Mouse (Mus musculus): ENCODE measurements around the gene Ica1.

The Ica1 gene

GRCm38 (mm10) chr6:8778296-8778649 lies at the start of gene Ica1:
TSS of gene Ica1 (minus strand) at chr6:8778488.
- CTCF ChIA-PET: interaction anchor here in 2 of 4 experiments (0.6 kb wide), 2 partner anchors 282 to 503 kb away, joined by 3 to 6 read pairs; no protein-coding TSS in a partner anchor
- POLR2A ChIA-PET: interaction anchor here in 3 of 4 experiments (0.6 to 1.4 kb wide), 5 partner anchors 11 to 270 kb away, joined by 3 to 4 read pairs (median 3); no protein-coding TSS in a partner anchor

- ChIA-PET POLR2A (interaction anchor here in 1 of 4 experiments (0.6 kb wide), 1 partner anchor 135 kb away, joined by 3 read pairs; no protein-coding TSS in a partner anchor), CTCF (no interaction called here)
Measured at GRCm38 (mm10) chr6:8819866-8820265, 41.6 kb upstream of the Ica1 start.

DNA sequence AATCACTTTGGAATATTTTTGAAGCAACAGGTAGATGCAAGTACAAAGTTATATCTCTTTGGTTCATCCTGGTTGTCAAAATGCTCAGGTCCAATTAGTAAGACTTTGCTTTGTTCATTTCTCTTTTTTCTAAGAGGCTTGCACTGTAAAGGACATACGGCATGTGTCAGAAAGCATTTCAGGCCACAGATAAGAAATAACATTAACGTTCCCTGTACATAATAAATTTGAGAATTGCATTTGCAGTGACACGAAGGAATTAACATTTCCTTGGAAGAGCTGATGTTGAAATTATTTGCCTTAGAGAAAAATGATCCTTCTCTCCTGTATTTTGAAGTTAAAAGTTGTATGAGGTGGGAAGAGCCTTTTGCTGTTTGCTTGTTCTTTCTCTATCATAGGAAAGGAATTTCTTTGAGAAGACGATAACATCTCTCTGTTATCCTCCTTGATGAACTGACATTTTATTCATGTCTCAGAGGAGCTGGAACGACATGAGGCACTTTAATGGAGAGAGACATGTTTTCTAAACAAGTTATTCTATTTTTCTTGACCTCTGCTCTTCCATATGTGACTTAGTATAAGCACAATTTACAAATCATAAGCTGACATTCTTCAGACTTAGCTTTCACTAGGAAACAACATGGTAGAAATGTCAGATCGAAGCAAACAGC lies 36.2 kb upstream of the Ica1 start:
- ChIA-PET CTCF (no interaction called here), POLR2A (no interaction called here)

- ChIA-PET POLR2A (no interaction called here), CTCF (no interaction called here)
Measured at GRCm38 (mm10) chr6:8802561-8803150, 24.4 kb upstream of the Ica1 start.

GRCm38 (mm10) chr6:8792385-8792784 lies 14.1 kb upstream of the Ica1 start:
- CTCF ChIA-PET: no interaction called here

DNA sequence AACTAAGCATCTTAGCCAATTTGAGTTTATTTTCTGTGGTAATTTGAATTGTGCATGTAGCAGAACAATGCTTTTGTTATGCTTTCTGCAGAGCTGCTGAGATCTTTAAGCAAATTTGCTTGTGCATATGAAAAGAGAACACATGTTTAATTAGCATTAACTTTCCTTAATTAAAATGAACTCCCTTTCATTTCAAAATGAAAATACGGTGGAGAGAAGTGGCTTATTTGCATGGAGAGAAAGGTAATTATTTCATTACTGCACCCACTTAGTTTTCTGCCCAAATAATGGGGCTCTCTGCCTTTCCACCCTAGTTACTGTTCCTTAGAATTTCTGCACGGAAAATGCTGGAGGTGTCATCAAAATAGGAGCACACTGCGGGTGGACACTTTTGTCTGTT lies 13.5 kb upstream of the Ica1 start:
- ChIA-PET CTCF (interaction anchor here in 1 of 4 experiments (0.6 kb wide), 1 partner anchor 947 kb away, joined by 4 read pairs; the partner anchor contains the start of gene C1galt1), POLR2A (no interaction called here)

More at GRCm38 (mm10) chr6:8792385-8792784, 14.1 kb upstream of the Ica1 start:
- POLR2A ChIA-PET: no interaction called here

DNA sequence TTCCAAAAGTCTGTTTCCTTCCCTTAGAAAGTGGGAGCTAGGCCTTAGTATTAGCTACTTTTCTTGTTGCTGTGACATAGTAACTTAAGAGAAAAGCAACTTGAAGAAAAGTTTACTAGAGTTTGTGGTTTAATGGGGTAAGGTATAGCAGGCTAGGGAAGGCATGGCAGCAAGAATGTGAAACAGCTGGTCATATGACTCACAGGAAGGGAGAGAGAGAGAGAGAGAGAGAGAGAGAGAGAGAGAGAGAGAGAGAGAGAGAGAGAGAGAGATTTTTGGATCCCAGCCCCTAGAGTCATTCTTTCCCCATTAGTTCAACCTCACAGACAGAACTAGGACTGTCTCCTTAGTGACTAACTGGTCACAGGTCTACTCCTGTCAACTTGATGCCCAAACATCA lies 2.3 kb upstream of the Ica1 start:
- CTCF ChIA-PET: no interaction called here
- POLR2A ChIA-PET: interaction anchor here in 1 of 4 experiments (1.0 kb wide), 1 partner anchor 9 kb away, joined by 3 read pairs; no protein-coding TSS in a partner anchor

DNA sequence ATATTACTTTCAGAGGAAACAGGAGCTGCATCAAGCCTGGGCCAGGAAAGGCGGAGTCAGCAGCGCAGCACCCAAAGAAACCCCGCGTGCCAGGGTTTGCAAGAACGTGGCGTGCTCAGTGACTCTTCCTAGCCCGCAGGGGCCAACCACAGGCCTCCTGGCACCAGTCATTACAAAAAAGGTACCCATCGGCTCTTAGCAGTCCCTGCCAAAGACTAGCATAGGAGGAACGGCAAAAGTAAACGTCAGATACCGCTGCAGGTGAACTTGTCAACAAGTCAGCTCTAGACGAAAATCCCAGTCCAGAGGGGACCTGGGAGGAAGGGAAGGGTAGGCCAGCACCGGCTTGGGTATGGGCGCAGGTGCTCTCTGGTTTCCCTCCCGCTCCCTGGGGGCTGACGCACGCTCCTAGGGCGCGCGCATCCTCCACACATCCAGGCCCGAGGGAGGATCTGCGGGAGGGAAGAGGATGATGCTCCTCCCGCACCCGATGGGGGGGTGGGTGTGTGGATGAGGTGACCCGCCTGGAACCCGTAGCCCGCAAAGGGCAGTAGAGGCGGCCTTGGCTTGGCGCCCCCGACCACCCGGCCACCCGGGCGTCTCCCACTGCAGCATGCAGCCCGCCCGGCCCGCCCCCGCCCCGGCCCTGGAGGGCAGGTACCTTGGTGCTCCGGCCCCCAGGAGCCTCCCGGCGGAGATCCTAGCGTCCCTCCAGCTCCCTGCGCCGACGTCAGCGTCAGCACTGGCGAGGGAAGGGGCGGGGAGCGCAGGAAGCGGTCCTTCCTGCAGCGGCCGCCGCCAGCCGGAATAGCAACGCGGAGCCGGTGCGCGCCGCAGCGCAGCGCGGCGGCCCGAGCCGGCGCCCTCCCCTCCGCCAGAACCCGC lies 635 bp downstream of the Ica1 start:
- ChIA-PET POLR2A (interaction anchor here in 3 of 4 experiments (0.6 to 1.4 kb wide), 6 partner anchors 12 to 479 kb away, joined by 3 to 4 read pairs (median 3); no protein-coding TSS in a partner anchor), CTCF (interaction anchor here in 2 of 4 experiments (0.6 kb wide), 3 partner anchors 281 to 502 kb away, joined by 3 to 6 read pairs (median 3); no protein-coding TSS in a partner anchor)

GRCm38 (mm10) chr6:8771539-8771938 lies 6.7 kb downstream of the Ica1 start:
- ChIA-PET POLR2A (no interaction called here), CTCF (no interaction called here)

GRCm38 (mm10) chr6:8770341-8770740 lies 7.9 kb downstream of the Ica1 start:
- ChIA-PET POLR2A (no interaction called here), CTCF (no interaction called here)

DNA sequence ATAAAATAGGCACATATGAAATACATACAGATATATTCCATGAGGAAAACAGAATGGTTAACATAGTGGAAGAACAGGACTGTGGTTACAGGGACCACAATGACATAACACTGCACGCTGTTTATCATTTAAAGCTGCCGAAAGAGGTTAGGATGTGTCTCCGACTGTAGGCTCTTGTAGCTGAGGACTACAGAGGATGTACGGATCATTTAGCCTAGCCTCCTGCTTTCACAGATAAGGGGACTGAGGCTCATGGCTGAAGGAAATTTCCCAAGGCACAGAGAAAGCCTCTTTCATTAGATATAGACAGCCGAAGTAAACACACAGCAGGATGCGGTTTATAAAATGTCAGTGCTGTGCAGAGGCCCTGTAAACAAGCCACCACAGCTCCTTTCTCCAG lies 8.5 kb downstream of the Ica1 start:
- ChIA-PET CTCF (no interaction called here), POLR2A (no interaction called here)

DNA sequence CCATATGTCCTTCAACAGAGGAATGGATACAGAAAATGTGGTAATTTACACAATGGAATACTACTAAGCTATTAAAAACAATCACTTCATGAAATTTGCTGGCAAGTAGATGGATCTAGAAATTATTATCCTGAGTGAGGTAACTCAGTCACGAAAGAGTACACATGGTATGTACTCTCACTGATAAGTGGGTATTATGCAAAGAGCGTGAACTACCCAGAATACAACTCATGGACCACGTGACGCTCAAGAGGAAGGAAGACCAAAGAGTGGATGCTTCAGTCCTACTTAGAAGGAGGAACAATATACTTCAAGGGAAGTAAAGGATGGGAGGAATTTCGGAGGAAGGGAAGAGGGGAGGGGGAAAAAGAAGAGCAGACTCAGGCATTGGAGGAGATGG lies 11.6 kb downstream of the Ica1 start:
- POLR2A ChIA-PET: no interaction called here
- CTCF ChIA-PET: interaction anchor here in 1 of 4 experiments (0.6 kb wide), 1 partner anchor 179 kb away, joined by 3 read pairs; no protein-coding TSS in a partner anchor

DNA sequence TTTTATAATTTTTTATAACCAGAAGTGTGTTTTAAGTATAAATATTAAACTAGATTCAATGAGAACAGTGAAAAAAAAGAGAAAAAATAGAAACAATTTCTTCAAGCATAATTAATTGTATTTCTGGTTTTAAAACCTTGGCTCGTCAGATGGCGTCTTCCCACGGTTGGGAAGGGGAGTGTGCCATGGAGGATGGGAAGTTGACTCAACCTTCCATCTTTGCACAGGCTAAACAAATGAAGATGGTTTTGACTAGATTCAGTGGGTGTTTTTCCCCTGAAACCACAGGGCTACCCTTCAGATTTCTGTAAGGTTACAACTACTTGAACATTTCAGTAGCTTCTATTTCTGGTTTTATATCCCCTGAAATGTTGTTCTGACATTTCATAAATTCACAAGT lies 12.5 kb downstream of the Ica1 start:
- CTCF ChIA-PET: no interaction called here
- POLR2A ChIA-PET: no interaction called here

GRCm38 (mm10) chr6:8765064-8765463 lies 13.2 kb downstream of the Ica1 start:
- ChIA-PET CTCF (no interaction called here), POLR2A (no interaction called here)

- POLR2A ChIA-PET: interaction anchor here in 1 of 4 experiments (0.7 kb wide), 1 partner anchor 49 kb away, joined by 4 read pairs; no protein-coding TSS in a partner anchor
- CTCF ChIA-PET: no interaction called here
Measured at GRCm38 (mm10) chr6:8760708-8761294, 17.5 kb downstream of the Ica1 start.

DNA sequence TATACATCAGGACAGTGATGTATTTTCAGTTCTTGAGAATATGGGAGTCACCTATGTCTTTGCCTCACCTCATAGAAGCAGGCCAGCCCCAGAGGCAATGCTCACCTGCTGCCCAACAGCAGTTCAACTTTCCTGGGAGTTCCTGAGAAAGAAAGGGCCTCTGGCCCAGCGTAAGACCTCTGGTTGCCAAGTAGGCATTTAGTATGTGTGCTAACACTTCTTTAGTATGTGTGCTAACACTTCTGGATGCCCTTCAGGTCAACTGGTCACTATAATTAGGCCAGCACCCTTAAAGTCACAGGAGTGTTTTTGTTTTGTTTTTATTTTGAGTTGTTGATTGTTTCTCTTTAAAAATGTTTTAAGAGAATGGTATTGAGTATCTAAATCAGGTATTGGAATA lies 18.4 kb downstream of the Ica1 start:
- POLR2A ChIA-PET: no interaction called here

DNA sequence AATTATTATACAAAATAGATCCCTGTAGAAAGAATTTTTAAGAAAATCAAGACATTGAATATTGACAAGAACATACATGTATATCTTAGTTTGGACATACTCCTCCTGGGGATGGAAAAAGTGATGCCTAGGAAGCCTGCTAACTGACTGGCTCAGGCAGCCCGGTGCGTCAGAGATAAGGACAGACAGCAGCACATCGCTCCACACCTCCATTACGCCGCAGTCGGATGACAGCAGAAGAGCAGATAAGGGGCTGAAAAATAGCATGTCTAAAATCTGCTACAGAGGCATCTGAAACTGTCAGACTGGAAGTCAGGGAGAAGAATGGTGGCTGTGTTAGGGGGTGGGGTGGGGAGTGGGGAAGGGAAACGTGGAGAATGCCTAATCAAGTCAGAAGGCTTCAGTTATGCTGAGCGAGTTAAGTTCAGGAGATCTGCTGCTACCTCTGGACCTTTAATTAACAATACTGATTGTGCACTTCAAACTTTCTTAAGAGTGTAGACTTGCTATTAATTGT lies 22.5 kb downstream of the Ica1 start:
- CTCF ChIA-PET: no interaction called here
- POLR2A ChIA-PET: no interaction called here

More for the DNA sequence above, 18.4 kb downstream of the Ica1 start:
- CTCF ChIA-PET: interaction anchor here in 1 of 4 experiments (0.7 kb wide), 1 partner anchor 416 kb away, joined by 14 read pairs; no protein-coding TSS in a partner anchor

GRCm38 (mm10) chr6:8754486-8754885 lies 23.8 kb downstream of the Ica1 start:
- POLR2A ChIA-PET: no interaction called here
- CTCF ChIA-PET: no interaction called here

DNA sequence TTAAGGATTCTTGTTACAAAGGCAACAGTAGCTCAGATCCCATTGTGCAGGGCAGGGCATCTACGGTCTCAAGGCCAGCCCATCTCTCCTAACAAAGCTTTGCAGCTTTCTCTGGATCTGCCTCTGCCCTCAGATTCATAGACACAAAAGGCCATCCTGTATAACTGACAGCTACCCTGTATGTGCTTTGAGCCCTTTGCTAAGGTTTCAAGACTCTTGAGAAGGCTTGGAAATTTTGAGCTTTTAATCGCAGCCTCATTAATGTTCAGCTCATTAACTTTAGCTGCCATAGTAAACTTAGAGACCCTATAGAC lies 24.6 kb downstream of the Ica1 start:
- CTCF ChIA-PET: no interaction called here
- POLR2A ChIA-PET: interaction anchor here in 1 of 4 experiments (1.0 kb wide), 1 partner anchor 10 kb away, joined by 3 read pairs; no protein-coding TSS in a partner anchor
